Mouse (Mus musculus): ENCODE data around the gene Cd99l2. TPM values are rescaled to one million over a fixed set of nuclear protein-coding genes. Genes with fewer than 3 reads are reported as not detected.

Gene Cd99l2
- polyA plus RNA-seq, 2 experiments = 7.2 TPM

- ATAC-seq (ENCODE audit: insufficient read depth) = no peak
- H3K4me1 ChIP-seq (replicated peaks; ENCODE audit: control insufficient read depth in 2 of 2, insufficient read depth in 2 of 2, low read length in 1 of 2) = no peaks in the 10 kb centered on the region
- 82% methylated on average over 1 of the region's 1 CpGs for WGBS (ENCODE audit: insufficient replicate concordance)
- no peak overlapping the region for H3K27ac ChIP-seq
- H3K4me2 ChIP-seq (ENCODE audit: low read depth) = no peak overlapping the region
- H3K9me3 ChIP-seq (ENCODE audit: control insufficient read depth, low read length) = no peaks in the 10 kb centered on the region
- no peaks in the 10 kb centered on the region for H3K27me3 ChIP-seq (ENCODE audit: control insufficient read depth, insufficient read depth, low read length)
- no peak overlapping the region for H3K4me3 ChIP-seq (ENCODE audit: insufficient read depth in 1 of 2, low read depth in 2 of 2, low read length in 2 of 2)
- no peak for TF ChIP-seq CTCF (IDR thresholded peaks at IDR 0.05; ENCODE audit: low read depth)
- H3K9ac ChIP-seq (replicated peaks) = no peak overlapping the region
- H3K36me3 ChIP-seq (replicated peaks; ENCODE audit: control insufficient read depth, insufficient read depth, low read depth) = no peaks in the 10 kb centered on the region
- DNase-seq (ENCODE audit: low read depth in 3 of 3, low spot score in 3 of 3) = no peak
Observed at GRCm38 (mm10) chrX:71434448-71434847, 58.2 kb downstream of the Cd99l2 start.

- no peak for TF ChIP-seq EP300 (IDR thresholded peaks at IDR 0.05; ENCODE audit: low read depth)
- no peak for TF ChIP-seq CTCF (IDR thresholded peaks at IDR 0.05; ENCODE audit: low read depth)
- Histone ChIP-seq H3K27ac (no peak overlapping the region), H3K4me2 (ENCODE audit: low read depth) (no peak overlapping the region), H3K4me1 (replicated peaks; ENCODE audit: control insufficient read depth in 2 of 2, insufficient read depth in 2 of 2, low read length in 1 of 2) (peaks cover 4 to 7% of the 10 kb centered on the region in 2 experiments; a peak in 3 of 4 replicates), H3K27me3 (ENCODE audit: control insufficient read depth, insufficient read depth, low read length) (no peaks in the 10 kb centered on the region), H3K9ac (replicated peaks) (no peak overlapping the region), H3K4me3 (ENCODE audit: insufficient read depth in 1 of 2, low read depth in 2 of 2, low read length in 2 of 2) (no peak overlapping the region), H3K9me3 (ENCODE audit: control insufficient read depth, low read length) (no peaks in the 10 kb centered on the region), H3K36me3 (replicated peaks; ENCODE audit: control insufficient read depth, insufficient read depth, low read depth) (no peaks in the 10 kb centered on the region)
- peak in 2 of 3 experiments; percentile 47 to 60 for DNase-seq (ENCODE audit: low read depth in 3 of 3, low spot score in 3 of 3)
- ATAC-seq (ENCODE audit: insufficient read depth) = no peak
- WGBS (ENCODE audit: insufficient replicate concordance) = 74% methylated on average over 5 of the region's 5 CpGs
Observed at GRCm38 (mm10) chrX:71430900-71431299, 61.7 kb downstream of the Cd99l2 start.

- H3K4me1 ChIP-seq (replicated peaks; ENCODE audit: control insufficient read depth in 2 of 2, insufficient read depth in 2 of 2, low read length in 1 of 2) = peaks cover 4 to 7% of the 10 kb centered on the region in 2 experiments; a peak in 3 of 4 replicates
- DNase-seq (ENCODE audit: low read depth in 3 of 3, low spot score in 3 of 3) = peak in 2 of 3 experiments; percentile 33 to 56
- H3K9me3 ChIP-seq (ENCODE audit: control insufficient read depth, low read length) = no peaks in the 10 kb centered on the region
Observed at GRCm38 (mm10) chrX:71427491-71427890, 65.2 kb downstream of the Cd99l2 start.

GRCm38 (mm10) chrX:71425746-71426519, 66.7 kb downstream of the Cd99l2 start:
- Histone ChIP-seq H3K4me3 (ENCODE audit: insufficient read depth in 1 of 2, low read depth in 2 of 2, low read length in 2 of 2) (no peak overlapping the region), H3K4me2 (ENCODE audit: low read depth) (no peak overlapping the region), H3K27ac (no peak overlapping the region), H3K36me3 (replicated peaks; ENCODE audit: control insufficient read depth, insufficient read depth, low read depth) (no peaks in the 10 kb centered on the region), H3K4me1 (replicated peaks; ENCODE audit: control insufficient read depth in 2 of 2, insufficient read depth in 2 of 2, low read length in 1 of 2) (peaks cover 4 to 7% of the 10 kb centered on the region in 2 experiments; a peak in 3 of 4 replicates), H3K9me3 (ENCODE audit: control insufficient read depth, low read length) (no peaks in the 10 kb centered on the region), H3K9ac (replicated peaks) (no peak overlapping the region), H3K27me3 (ENCODE audit: control insufficient read depth, insufficient read depth, low read length) (no peaks in the 10 kb centered on the region)
- ATAC-seq (ENCODE audit: insufficient read depth) (peak; percentile 23; the same call in 1 of the 2 replicates), DNase-seq (ENCODE audit: low read depth in 3 of 3, low spot score in 3 of 3) (peak; percentile 41 to 57 (median 43))
- TF ChIP-seq CTCF (IDR thresholded peaks at IDR 0.05; ENCODE audit: low read depth) = peak; percentile 92
- no peak for TF ChIP-seq EP300 (IDR thresholded peaks at IDR 0.05; ENCODE audit: low read depth)
- 44% methylated on average over 9 of the region's 9 CpGs for WGBS (ENCODE audit: insufficient replicate concordance)

More at GRCm38 (mm10) chrX:71427491-71427890, 65.2 kb downstream of the Cd99l2 start:
- peak; percentile 75 for ATAC-seq (ENCODE audit: insufficient read depth)
- no peak overlapping the region for H3K27ac ChIP-seq
- H3K4me3 ChIP-seq (ENCODE audit: insufficient read depth in 1 of 2, low read depth in 2 of 2, low read length in 2 of 2) = no peak overlapping the region
- no peak for TF ChIP-seq CTCF (IDR thresholded peaks at IDR 0.05; ENCODE audit: low read depth)
- peak; percentile 29; the same call in 1 of the 2 replicates for TF ChIP-seq EP300 (IDR thresholded peaks at IDR 0.05; ENCODE audit: low read depth)
- no peaks in the 10 kb centered on the region for H3K27me3 ChIP-seq (ENCODE audit: control insufficient read depth, insufficient read depth, low read length)
- no peak overlapping the region for H3K9ac ChIP-seq (replicated peaks)
- H3K4me2 ChIP-seq (ENCODE audit: low read depth) = no peak overlapping the region
- no peaks in the 10 kb centered on the region for H3K36me3 ChIP-seq (replicated peaks; ENCODE audit: control insufficient read depth, insufficient read depth, low read depth)

GRCm38 (mm10) chrX:71424852-71425251, 67.8 kb downstream of the Cd99l2 start:
- Histone ChIP-seq H3K36me3 (replicated peaks; ENCODE audit: control insufficient read depth, insufficient read depth, low read depth) (no peaks in the 10 kb centered on the region), H3K27ac (no peak overlapping the region), H3K9me3 (ENCODE audit: control insufficient read depth, low read length) (no peaks in the 10 kb centered on the region), H3K9ac (replicated peaks) (no peak overlapping the region), H3K4me1 (replicated peaks; ENCODE audit: control insufficient read depth in 2 of 2, insufficient read depth in 2 of 2, low read length in 1 of 2) (peaks cover 4 to 7% of the 10 kb centered on the region in 2 experiments; a peak in 3 of 4 replicates), H3K4me2 (ENCODE audit: low read depth) (no peak overlapping the region), H3K27me3 (ENCODE audit: control insufficient read depth, insufficient read depth, low read length) (no peaks in the 10 kb centered on the region), H3K4me3 (ENCODE audit: insufficient read depth in 1 of 2, low read depth in 2 of 2, low read length in 2 of 2) (no peak overlapping the region)
- ATAC-seq (ENCODE audit: insufficient read depth) = no peak
- peak; percentile 61 for TF ChIP-seq CTCF (IDR thresholded peaks at IDR 0.05; ENCODE audit: low read depth)
- no peak for TF ChIP-seq EP300 (IDR thresholded peaks at IDR 0.05; ENCODE audit: low read depth)
- WGBS (ENCODE audit: insufficient replicate concordance) = 50% methylated on average over 1 of the region's 1 CpGs
- DNase-seq (ENCODE audit: low read depth in 3 of 3, low spot score in 3 of 3) = no peak
